Mouse (Mus musculus) embryonic facial prominence, embryonic 14.5 days (tissue): ENCODE measurements at regions not wholly inside any gene's neighbourhood (a gene's known extent, or its start where the extent isn't known, plus 50 kb on each side); places are given as distances from the start of the nearest gene placed in this dataset.
A peak's percentile ranks its signal among the peaks of the same experiment; 100 is the strongest.

Source experiments
- ATAC-seq: fragments of 200-750 bp; cut with Nextera tagmentation; 2 replicates; pipeline ENCODE4 v1.8.0; 2017; ENCODE audit warnings: low read depth, moderate number of reproducible peaks, moderate TSS enrichment
- DNase-seq: peaks from one replicate; pipeline ENCODE4 v3.0.0-alpha.2; 2015; ENCODE audit warnings: low spot score
- H3K27ac ChIP-seq: fragments of 300-500 bp; sonication (generic); replicated peaks from 2 replicates; pipeline ENCODE4 v1.5.1; 2014; ENCODE audit warnings: low read depth, mild to moderate bottlenecking, low read length, moderate library complexity
- H3K27me3 ChIP-seq: fragments of 300-500 bp; sonication (generic); replicated peaks from 2 replicates; pipeline ENCODE4 v1.6.1; 2014; ENCODE audit warnings: low read length; ENCODE audit not compliant: control insufficient read depth, insufficient read depth
- H3K36me3 ChIP-seq: fragments of 300-500 bp; sonication (generic); 2 replicates; pipeline ENCODE4 v1.6.1; 2014; ENCODE audit warnings: low read length, mixed read lengths; ENCODE audit not compliant: control insufficient read depth, insufficient read depth
- H3K4me1 ChIP-seq: fragments of 300-500 bp; sonication (generic); 2 replicates; pipeline ENCODE4 v1.6.1; 2014; ENCODE audit warnings: antibody characterized with exemption, low read length; ENCODE audit not compliant: control insufficient read depth, insufficient read depth
- H3K4me2 ChIP-seq: fragments of 300-500 bp; sonication (generic); 2 replicates; pipeline ENCODE4 v1.6.1; 2014; ENCODE audit warnings: low read depth, mild to moderate bottlenecking, low read length, moderate library complexity, mixed read lengths
- H3K4me3 ChIP-seq: fragments of 300-500 bp; sonication (generic); 2 replicates; pipeline ENCODE4 v1.5.1; 2014; ENCODE audit warnings: low read depth, mild to moderate bottlenecking, low read length
- H3K9ac ChIP-seq: fragments of 300-500 bp; sonication (generic); 2 replicates; pipeline ENCODE4 v1.6.1; 2014; ENCODE audit warnings: low read depth, mild to moderate bottlenecking, low read length, moderate library complexity, mixed read lengths
- H3K9me3 ChIP-seq: fragments of 300-500 bp; sonication (generic); 2 replicates; pipeline ENCODE4 v1.6.1; 2016; ENCODE audit warnings: low read length; ENCODE audit not compliant: control insufficient read depth
- WGBS: fragments of 180-500 bp; shearing (Covaris S2); extraction: QIAGEN DNeasy Blood & Tissue Kit; methylation state at CpG from one replicate; pipeline ENCODE4 v1.1.7; 2014; 5-methylcytosine and 5-hydroxymethylcytosine counted together

GRCm38 (mm10) chr6:112202120-112202519 lies 71.4 kb upstream of the Lmcd1 start:
- no peak overlapping the region for H3K9ac ChIP-seq
- H3K9me3 ChIP-seq: no peaks in the 10 kb centered on the region
- no peak overlapping the region for H3K4me3 ChIP-seq
- DNase-seq: no peak
- H3K36me3 ChIP-seq: no peaks in the 10 kb centered on the region
- 0 out of 2 replicates have a peak, but pooled peaks cover 5% of the 10 kb centered on the region for H3K4me1 ChIP-seq
- no peak overlapping the region for H3K4me2 ChIP-seq
- no peak for ATAC-seq
- WGBS: 89% methylated on average over 4 of the region's 4 CpGs
- H3K27me3 ChIP-seq: peaks cover 4% of the 10 kb centered on the region; the same call in 1 of the 2 replicates
- no peak overlapping the region for H3K27ac ChIP-seq

- WGBS: 25% methylated on average over 2 of the region's 2 CpGs
- Histone ChIP-seq H3K4me3 (no peak overlapping the region), H3K27ac (no peak overlapping the region), H3K27me3 (peaks cover 4% of the 10 kb centered on the region; the same call in 1 of the 2 replicates), H3K9me3 (no peaks in the 10 kb centered on the region), H3K4me2 (no peak overlapping the region), H3K36me3 (no peaks in the 10 kb centered on the region), H3K9ac (no peak overlapping the region), H3K4me1 (0 out of 2 replicates have a peak, but pooled peaks cover 5% of the 10 kb centered on the region)
- peak; percentile 18 for DNase-seq
- ATAC-seq: no peak
Observed at GRCm38 (mm10) chr6:112203321-112203720, 70.2 kb upstream of the Lmcd1 start.

GRCm38 (mm10) chr6:112204956-112205355 lies 68.6 kb upstream of the Lmcd1 start:
- Histone ChIP-seq H3K36me3 (no peaks in the 10 kb centered on the region), H3K27ac (no peak overlapping the region), H3K9ac (no peak overlapping the region), H3K4me3 (no peak overlapping the region), H3K4me1 (peaks cover 10% of the 10 kb centered on the region), H3K27me3 (no peaks in the 10 kb centered on the region), H3K4me2 (no peak overlapping the region), H3K9me3 (no peaks in the 10 kb centered on the region)
- 65% methylated on average over 2 of the region's 2 CpGs for WGBS
- ATAC-seq (no peak), DNase-seq (no peak)

- ATAC-seq (no peak), DNase-seq (no peak)
- no peaks in the 10 kb centered on the region for H3K27me3 ChIP-seq
- H3K4me3 ChIP-seq: no peak overlapping the region
- H3K36me3 ChIP-seq: no peaks in the 10 kb centered on the region
- H3K27ac ChIP-seq: no peak overlapping the region
- no peaks in the 10 kb centered on the region for H3K9me3 ChIP-seq
- H3K4me2 ChIP-seq: no peak overlapping the region
- 88% methylated on average over 11 of the region's 11 CpGs for WGBS
- H3K9ac ChIP-seq: no peak overlapping the region
- peaks cover 15% of the 10 kb centered on the region for H3K4me1 ChIP-seq
Observed at GRCm38 (mm10) chr6:112205420-112205995, 68.0 kb upstream of the Lmcd1 start.

- DNase-seq (peak; percentile 74), ATAC-seq (0 out of 2 replicates have a peak, but pooled peaks have one; percentile 38)
- no peaks in the 10 kb centered on the region for H3K36me3 ChIP-seq
- H3K9me3 ChIP-seq: no peaks in the 10 kb centered on the region
- no peak overlapping the region for H3K9ac ChIP-seq
- peaks cover 17% of the 10 kb centered on the region for H3K4me1 ChIP-seq
- H3K4me3 ChIP-seq: no peak overlapping the region
- no peak overlapping the region for H3K27ac ChIP-seq
- WGBS: 25% methylated on average over 5 of the region's 5 CpGs
- no peaks in the 10 kb centered on the region for H3K27me3 ChIP-seq
- H3K4me2 ChIP-seq: no peak overlapping the region
Observed at GRCm38 (mm10) chr6:112207229-112207628, 66.3 kb upstream of the Lmcd1 start.

GRCm38 (mm10) chr6:112210238-112210950 lies 63.2 kb upstream of the Lmcd1 start:
- Histone ChIP-seq H3K27me3 (no peaks in the 10 kb centered on the region), H3K27ac (peak overlapping the region; percentile 78), H3K9ac (no peak overlapping the region), H3K4me3 (no peak overlapping the region), H3K9me3 (no peaks in the 10 kb centered on the region), H3K4me2 (no peak overlapping the region), H3K36me3 (no peaks in the 10 kb centered on the region), H3K4me1 (peaks cover 12% of the 10 kb centered on the region)
- DNase-seq (peak; percentile 93), ATAC-seq (peak; percentile 94)
- WGBS: 17% methylated on average over 8 of the region's 8 CpGs

- no peaks in the 10 kb centered on the region for H3K4me1 ChIP-seq
Observed at GRCm38 (mm10) chr6:112216868-112217267, 56.7 kb upstream of the Lmcd1 start.

GRCm38 (mm10) chr6:112218248-112218647 lies 55.3 kb upstream of the Lmcd1 start:
- Histone ChIP-seq H3K9me3 (no peaks in the 10 kb centered on the region), H3K4me2 (no peak overlapping the region), H3K4me3 (no peak overlapping the region), H3K9ac (no peak overlapping the region), H3K36me3 (no peaks in the 10 kb centered on the region), H3K27me3 (no peaks in the 10 kb centered on the region), H3K27ac (no peak overlapping the region), H3K4me1 (no peaks in the 10 kb centered on the region)
- no peak for DNase-seq
- WGBS: 70% methylated on average over 1 of the region's 1 CpGs
- ATAC-seq: no peak

More at GRCm38 (mm10) chr6:112216868-112217267, 56.7 kb upstream of the Lmcd1 start:
- H3K9ac ChIP-seq: no peak overlapping the region
- no peak overlapping the region for H3K27ac ChIP-seq
- H3K36me3 ChIP-seq: no peaks in the 10 kb centered on the region
- ATAC-seq (no peak), DNase-seq (no peak)
- H3K27me3 ChIP-seq: no peaks in the 10 kb centered on the region
- no peaks in the 10 kb centered on the region for H3K9me3 ChIP-seq
- WGBS: 88% methylated on average over 3 of the region's 3 CpGs
- no peak overlapping the region for H3K4me2 ChIP-seq
- no peak overlapping the region for H3K4me3 ChIP-seq

GRCm38 (mm10) chr6:112219641-112220040 lies 53.9 kb upstream of the Lmcd1 start:
- ATAC-seq (no peak), DNase-seq (no peak)
- no peak overlapping the region for H3K4me3 ChIP-seq
- H3K9ac ChIP-seq: no peak overlapping the region
- H3K9me3 ChIP-seq: no peaks in the 10 kb centered on the region
- H3K27me3 ChIP-seq: no peaks in the 10 kb centered on the region
- no peak overlapping the region for H3K27ac ChIP-seq
- WGBS: 79% methylated on average over 7 of the region's 7 CpGs
- no peaks in the 10 kb centered on the region for H3K4me1 ChIP-seq
- no peak overlapping the region for H3K4me2 ChIP-seq
- H3K36me3 ChIP-seq: no peaks in the 10 kb centered on the region
